Mouse (Mus musculus) heart, postnatal 0 days (tissue): ENCODE results near the gene Znrf3. TPM values are rescaled to one million over a fixed set of nuclear protein-coding genes. Genes with fewer than 3 reads are reported as not detected.
"Not testable (repeated sequence)": the region's sequence is repeated elsewhere in the genome, so short reads cannot be mapped to it uniquely, and the experiment has no call there.

ENCODE experiments used
- ATAC-seq: fragments of 200-750 bp; cut with Nextera tagmentation; 2 replicates; pipeline ENCODE4 v1.8.0; 2017; ENCODE audit warnings: low read depth, moderate number of reproducible peaks, moderate library complexity; ENCODE audit not compliant: insufficient read depth
- DNase-seq: peaks from one replicate; pipeline ENCODE4 v3.0.0-alpha.2; 2016; ENCODE audit warnings: low spot score
- H3K27ac ChIP-seq: fragments of 300-500 bp; sonication (generic); 2 replicates; pipeline ENCODE4 v1.5.1; 2014; ENCODE audit warnings: low read depth, mild to moderate bottlenecking
- H3K27me3 ChIP-seq: fragments of 300-500 bp; sonication (generic); 2 replicates; pipeline ENCODE4 v1.6.1; 2014; ENCODE audit warnings: low read length, mixed read lengths; ENCODE audit not compliant: control insufficient read depth, insufficient read depth
- H3K36me3 ChIP-seq: fragments of 300-500 bp; sonication (generic); replicated peaks from 2 replicates; pipeline ENCODE4 v1.6.1; 2014; ENCODE audit warnings: low read length, mixed read lengths; ENCODE audit not compliant: control insufficient read depth, insufficient read depth
- H3K4me1 ChIP-seq: fragments of 300-500 bp; sonication (generic); 2 replicates; pipeline ENCODE4 v1.6.1; 2014; ENCODE audit warnings: antibody characterized with exemption; ENCODE audit not compliant: control insufficient read depth, insufficient read depth
- H3K4me2 ChIP-seq: fragments of 300-500 bp; sonication (generic); 2 replicates; pipeline ENCODE4 v1.6.1; 2014; ENCODE audit warnings: low read depth, mild to moderate bottlenecking, low read length, moderate library complexity
- H3K4me3 ChIP-seq: fragments of 300-500 bp; sonication (generic); 2 replicates; pipeline ENCODE4 v1.5.1; 2014; ENCODE audit warnings: low read depth, low read length
- H3K9ac ChIP-seq: fragments of 300-500 bp; sonication (generic); replicated peaks from 2 replicates; pipeline ENCODE4 v1.6.1; 2014; ENCODE audit warnings: low read depth, low read length, mixed read lengths
- H3K9me3 ChIP-seq: fragments of 300-500 bp; sonication (generic); replicated peaks from 2 replicates; pipeline ENCODE4 v1.6.1; 2016; ENCODE audit warnings: low read length; ENCODE audit not compliant: control insufficient read depth
- CTCF ChIP-seq: IDR thresholded peaks from 2 replicates; pipeline ENCODE4 v1.5.1; 2016; ENCODE audit warnings: antibody characterized with exemption, control low read depth, low read depth
- EP300 ChIP-seq: IDR thresholded peaks from 2 replicates; pipeline ENCODE4 v1.6.1; 2016; ENCODE audit warnings: antibody characterized with exemption, low read depth
- WGBS: fragments of 180-500 bp; shearing (Covaris S2); extraction: QIAGEN DNeasy Blood & Tissue Kit; methylation state at CpG from one replicate; pipeline ENCODE4 v1.1.7; 2014; 5-methylcytosine and 5-hydroxymethylcytosine counted together
- polyA plus RNA-seq: library from polyadenylated mRNA; unstranded; fragments of >200 nt; fragmentation: Nextera tagmentation; extraction: Ambion mirVana; gene quantifications from 2 replicates; pipeline ENCODE4 v1.2.1, GENCODE M21; 2015
- total RNA-seq: library from RNA; depleted of rRNA; stranded (reverse); fragments of >200 nt; gene quantifications from 2 replicates; pipeline ENCODE4 v1.2.3, GENCODE M21; 2014; ENCODE audit warnings: low replicate concordance

The Znrf3 gene
- total and polyA plus RNA-seq, 2 experiments from 2014 or later, result 6.4 to 7.0 TPM

DNA sequence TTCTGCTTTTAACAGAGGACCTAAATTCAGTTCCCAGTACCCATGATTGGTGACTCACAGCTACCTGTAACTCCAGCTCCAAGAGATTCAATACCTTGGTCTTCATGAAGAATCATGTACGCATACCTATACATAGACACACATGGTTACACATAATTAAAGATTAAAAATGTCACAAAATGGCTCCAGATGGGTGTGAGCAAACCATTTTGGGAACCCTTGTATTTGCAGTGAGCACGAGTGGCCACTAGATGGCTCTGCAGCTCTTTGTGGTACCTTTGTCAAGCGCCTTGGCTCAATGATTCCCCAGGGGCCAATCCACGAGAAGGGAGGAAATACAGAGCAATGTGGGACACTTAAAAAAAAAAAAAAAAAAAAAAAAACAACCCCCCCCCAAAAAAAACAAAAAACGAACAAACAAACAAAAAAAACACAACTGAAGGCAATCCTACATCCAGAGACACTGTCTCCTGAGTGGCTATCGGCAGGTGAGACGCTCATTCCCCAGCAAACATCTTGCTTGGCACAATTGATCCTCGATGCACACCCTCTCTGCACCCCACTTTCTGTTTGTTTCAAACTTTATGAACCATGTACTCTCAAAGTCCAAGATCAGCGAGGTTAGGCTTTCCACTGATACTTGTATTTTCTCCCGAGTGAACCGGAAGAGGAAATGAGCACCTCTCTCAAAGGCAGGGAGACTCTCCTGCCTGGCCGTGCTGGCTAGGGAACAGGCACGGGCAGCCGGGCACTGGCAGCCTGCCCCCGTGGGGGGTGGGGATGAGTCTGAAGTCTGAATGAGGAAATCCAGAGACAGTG, 40.8 kb upstream of the Znrf3 start:
- peak; percentile 85 for ATAC-seq
- no peaks in the 10 kb centered on the region for H3K27me3 ChIP-seq

DNA sequence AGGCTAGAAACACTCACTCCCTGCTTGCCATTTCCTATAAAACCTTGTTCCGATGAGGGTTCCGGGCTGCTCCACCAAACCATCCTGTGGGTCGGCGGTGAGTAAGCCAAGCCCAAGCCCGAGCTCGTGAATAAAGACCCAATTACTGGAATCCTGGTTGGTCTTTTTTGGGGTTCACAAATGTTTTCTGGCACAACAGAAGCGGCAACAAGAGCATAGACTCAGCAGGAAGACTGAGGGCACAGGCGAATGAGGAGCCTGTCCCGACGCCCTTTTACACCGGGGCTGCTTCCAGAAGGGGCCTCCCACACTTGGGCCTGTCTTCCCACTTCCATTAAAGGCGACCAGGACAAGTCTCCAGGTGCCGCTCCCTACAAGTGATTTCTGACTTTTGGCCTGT, 37.9 kb upstream of the Znrf3 start:
- H3K4me3 ChIP-seq, result no peak overlapping the region
- DNase-seq (no peak), ATAC-seq (no peak)
- TF ChIP-seq EP300, result no peak
- no peak for TF ChIP-seq CTCF
- no peak overlapping the region for H3K27ac ChIP-seq
- WGBS, result 77% methylated on average over 13 of the region's 13 CpGs
- H3K9ac ChIP-seq, result no peak overlapping the region
- H3K9me3 ChIP-seq, result no peaks in the 10 kb centered on the region
- H3K36me3 ChIP-seq, result no peaks in the 10 kb centered on the region
- H3K27me3 ChIP-seq, result no peaks in the 10 kb centered on the region
- no peaks in the 10 kb centered on the region for H3K4me1 ChIP-seq
- H3K4me2 ChIP-seq, result no peak overlapping the region

More for the DNA sequence above, 40.8 kb upstream of the Znrf3 start:
- no peaks in the 10 kb centered on the region for H3K4me1 ChIP-seq
- TF ChIP-seq CTCF (peak; percentile 93), EP300 (0 out of 2 replicates have a peak, but pooled peaks have one; percentile 34)
- no peaks in the 10 kb centered on the region for H3K9me3 ChIP-seq
- 11% methylated on average over 15 of the region's 15 CpGs for WGBS
- peak overlapping the region; percentile 45 for H3K4me3 ChIP-seq
- H3K9ac ChIP-seq, result peak overlapping the region; percentile 48; the same call in 1 of the 2 replicates
- peak overlapping the region; percentile 71 for H3K27ac ChIP-seq
- peak; percentile 89 for DNase-seq
- H3K4me2 ChIP-seq, result peak overlapping the region; percentile 69
- no peaks in the 10 kb centered on the region for H3K36me3 ChIP-seq

DNA sequence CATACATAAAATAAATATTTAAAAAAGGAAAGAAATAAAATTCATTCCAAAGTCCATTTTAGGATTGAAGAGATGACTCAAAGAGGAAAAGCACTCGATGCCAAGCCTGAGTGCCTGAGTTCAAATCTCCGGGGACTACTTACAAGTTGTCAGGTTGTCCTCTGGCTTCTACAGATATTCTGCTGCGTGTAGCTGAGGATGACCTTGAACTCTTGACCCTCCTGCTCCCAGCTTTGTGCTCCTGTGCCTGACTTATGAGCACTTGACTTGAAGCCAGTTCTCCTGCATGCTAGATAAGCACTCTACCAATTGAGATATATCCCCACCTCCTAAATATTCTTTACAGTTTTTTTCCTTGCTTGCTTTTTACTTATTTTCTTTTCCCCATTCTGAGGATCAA, 34.2 kb upstream of the Znrf3 start:
- no peak for TF ChIP-seq CTCF
- no peak for TF ChIP-seq EP300
- Histone ChIP-seq H3K4me3 (no peak overlapping the region), H3K4me1 (no peaks in the 10 kb centered on the region), H3K27ac (no peak overlapping the region), H3K36me3 (no peaks in the 10 kb centered on the region), H3K27me3 (no peaks in the 10 kb centered on the region), H3K4me2 (no peak overlapping the region), H3K9me3 (no peaks in the 10 kb centered on the region), H3K9ac (no peak overlapping the region)
- DNase-seq (no peak), ATAC-seq (no peak)
- WGBS, result 64% methylated on average over 3 of the region's 3 CpGs

DNA sequence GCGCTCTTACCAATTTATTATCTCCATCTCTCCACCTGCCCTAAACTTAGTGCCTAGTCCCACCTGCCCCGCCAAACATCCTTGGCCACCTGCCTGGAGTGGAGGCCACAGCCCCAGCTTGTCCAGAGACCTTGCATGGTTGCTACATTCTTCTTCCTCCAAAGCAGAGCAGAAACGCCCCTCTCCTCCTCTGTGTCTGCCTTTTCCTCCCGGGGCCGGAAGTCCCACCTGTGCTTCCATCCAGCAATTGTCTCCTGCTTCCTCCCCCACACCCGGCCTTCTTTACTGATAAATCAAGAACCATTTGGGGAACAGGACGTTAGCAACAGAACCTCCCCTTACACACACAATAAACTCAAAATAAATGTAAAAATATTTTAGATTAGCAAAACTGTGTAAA, 33.5 kb upstream of the Znrf3 start:
- Histone ChIP-seq H3K4me3 (no peak overlapping the region), H3K4me2 (no peak overlapping the region), H3K9me3 (no peaks in the 10 kb centered on the region), H3K4me1 (no peaks in the 10 kb centered on the region), H3K27ac (no peak overlapping the region), H3K27me3 (no peaks in the 10 kb centered on the region), H3K36me3 (no peaks in the 10 kb centered on the region), H3K9ac (no peak overlapping the region)
- DNase-seq, result no peak
- WGBS, result 69% methylated on average over 7 of the region's 7 CpGs
- no peak for TF ChIP-seq EP300
- no peak for TF ChIP-seq CTCF
- no peak for ATAC-seq

DNA sequence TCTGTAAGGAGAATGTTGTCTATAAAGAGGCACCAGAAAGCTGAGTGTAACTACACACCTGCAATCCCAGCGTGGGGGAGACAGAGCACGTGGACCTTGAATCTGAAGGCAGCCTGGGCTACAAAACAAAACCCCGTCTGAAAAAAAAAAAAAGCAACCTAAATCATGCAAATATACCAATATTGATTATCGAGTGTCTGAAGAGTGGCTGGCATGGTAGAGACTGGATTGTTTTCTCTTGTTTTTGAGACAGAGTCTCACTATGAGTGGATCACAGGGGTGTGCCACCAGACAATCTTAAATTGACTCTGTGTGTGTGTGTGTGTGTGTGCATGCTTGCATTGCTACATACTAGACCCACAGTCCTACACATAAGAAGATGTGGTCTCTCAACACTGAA, 32.2 kb upstream of the Znrf3 start:
- Histone ChIP-seq H3K36me3 (no peaks in the 10 kb centered on the region), H3K9ac (no peak overlapping the region), H3K4me3 (no peak overlapping the region), H3K27ac (no peak overlapping the region), H3K27me3 (no peaks in the 10 kb centered on the region), H3K4me2 (no peak overlapping the region), H3K9me3 (no peaks in the 10 kb centered on the region), H3K4me1 (no peaks in the 10 kb centered on the region)
- no peak for TF ChIP-seq CTCF
- TF ChIP-seq EP300, result no peak
- no peak for ATAC-seq
- no peak for DNase-seq
- WGBS, result 84% methylated on average over 4 of the region's 4 CpGs

DNA sequence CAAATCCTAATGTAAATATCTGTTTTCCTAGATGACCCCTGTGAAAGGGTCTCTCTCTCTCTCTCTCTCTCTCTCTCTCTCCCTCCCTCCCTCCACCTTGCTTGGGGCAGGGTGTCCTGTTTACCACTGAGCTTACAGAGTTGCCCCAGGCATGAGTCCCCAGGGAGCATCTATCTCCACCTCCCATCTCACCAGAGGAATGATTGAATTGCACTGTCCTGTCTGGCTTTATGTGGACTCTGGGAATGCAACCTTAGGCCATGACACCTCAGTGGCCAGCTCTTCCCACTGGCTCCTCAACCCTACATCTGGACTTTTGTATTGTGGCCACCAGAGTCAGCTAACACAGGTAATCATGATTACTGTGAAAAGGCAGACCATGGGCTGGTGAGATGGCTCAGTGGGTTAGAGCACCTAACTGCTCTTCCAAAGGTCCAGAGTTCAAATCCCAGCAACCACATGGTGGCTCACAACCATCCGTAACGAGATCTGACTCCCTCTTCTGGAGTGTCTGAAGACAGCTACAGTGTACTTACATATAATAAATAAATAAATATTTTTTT, 31.0 kb upstream of the Znrf3 start:
- H3K36me3 ChIP-seq, H3K27ac ChIP-seq, H3K4me2 ChIP-seq, H3K9me3 ChIP-seq, ATAC-seq, DNase-seq, H3K4me3 ChIP-seq, H3K9ac ChIP-seq, H3K4me1 ChIP-seq, H3K27me3 ChIP-seq: not testable (repeated sequence)
- WGBS, result 100% methylated on average over 2 of the region's 2 CpGs
